Comparison of ENCODE assay signal across 28 mouse cellular contexts in the genomic region with DNA sequence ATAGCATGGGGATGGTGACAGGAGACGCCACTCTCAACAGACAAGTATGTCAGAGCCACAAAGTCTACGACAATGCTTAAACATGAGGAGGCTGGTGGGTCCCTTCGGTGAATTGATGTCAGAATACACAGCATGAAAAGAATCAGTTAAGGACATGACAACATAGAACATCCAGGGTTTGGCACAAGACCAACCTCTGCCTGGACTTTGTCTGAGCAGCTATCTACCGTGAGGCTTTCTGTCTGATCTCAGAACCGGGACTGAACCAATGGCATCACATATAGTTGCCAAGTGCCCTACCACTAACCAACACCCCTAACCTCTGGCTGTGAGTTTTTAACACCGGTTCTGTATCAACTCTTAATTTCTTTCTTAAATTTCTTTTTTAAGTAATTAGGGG. TPM values are rescaled to one million over a fixed set of nuclear protein-coding genes. Genes with fewer than 3 reads are reported as not detected.
DNase-seq lines count a peak whose midpoint lies in the region; ATAC-seq and TF ChIP-seq lines count a peak whose summit lies in the region.
"Had no signal": no experiment of that assay in that cellular context is flagged by ENCODE, and none has a peak within 500 bp of the region (broad histone marks: within the 10 kb centered on the region; RNA-seq: fewer than 3 reads in every experiment).

No protein-coding gene starts in this region.

- no peak overlapping the region for H3K4me2 ChIP-seq in intestine, embryonic 15.5 days (replicated peaks)
- H3K4me2 ChIP-seq in intestine, postnatal 0 days (replicated peaks; ENCODE audit: low read depth), result no peak overlapping the region
- H3K4me2 ChIP-seq in liver, postnatal 0 days (ENCODE audit: low read depth, low read length), result no peak overlapping the region
- no peak overlapping the region for H3K4me2 ChIP-seq in liver, embryonic 12.5 days
- H3K4me2 ChIP-seq in heart, embryonic 11.5 days, result no peak overlapping the region
- H3K4me2 ChIP-seq: hindbrain, embryonic 14.5 days; liver, embryonic 13.5 days; lung, embryonic 15.5 days; midbrain, embryonic 15.5 days; neural tube, embryonic 13.5 days had no signal

- TF ChIP-seq EP300 in liver, postnatal 0 days (IDR thresholded peaks at IDR 0.05; ENCODE audit: low read depth), result no peak

- no peak for TF ChIP-seq CTCF in intestine, postnatal 0 days (IDR thresholded peaks at IDR 0.05; ENCODE audit: low read depth)
- no peak for TF ChIP-seq CTCF in liver, postnatal 0 days (IDR thresholded peaks at IDR 0.05; ENCODE audit: low read depth)

- no peaks in the 10 kb centered on the region for H3K9me3 ChIP-seq in intestine, embryonic 15.5 days
- H3K9me3 ChIP-seq in intestine, postnatal 0 days (ENCODE audit: control insufficient read depth), result no peaks in the 10 kb centered on the region
- H3K9me3 ChIP-seq in liver, postnatal 0 days (ENCODE audit: low read length), result no peaks in the 10 kb centered on the region
- H3K9me3 ChIP-seq in liver, embryonic 12.5 days (replicated peaks), result no peaks in the 10 kb centered on the region
- H3K9me3 ChIP-seq in heart, embryonic 11.5 days (replicated peaks; ENCODE audit: control insufficient read depth, low read length), result no peaks in the 10 kb centered on the region
- H3K9me3 ChIP-seq: embryonic facial prominence, embryonic 10.5 days; limb, embryonic 10.5 days; liver, embryonic 13.5 days; lung, embryonic 15.5 days; megakaryocyte, embryonic 14.5 days; midbrain, embryonic 15.5 days; neural tube, embryonic 13.5 days had no signal

- H3K4me3 ChIP-seq in intestine, embryonic 15.5 days (replicated peaks), result no peak overlapping the region
- H3K4me3 ChIP-seq in intestine, postnatal 0 days (ENCODE audit: low read depth, low read length), result no peak overlapping the region
- no peak overlapping the region for H3K4me3 ChIP-seq in liver, postnatal 0 days (ENCODE audit: low read depth, low read length)
- H3K4me3 ChIP-seq in liver, embryonic 12.5 days, result no peak overlapping the region
- H3K4me3 ChIP-seq in heart, embryonic 11.5 days (ENCODE audit: low read depth, low read length), result no peak overlapping the region
- H3K4me3 ChIP-seq: embryonic facial prominence, embryonic 10.5 days; heart, adult 2 months; limb, embryonic 10.5 days; liver, embryonic 13.5 days; lung, embryonic 15.5 days; megakaryocyte, embryonic 14.5 days; midbrain, embryonic 15.5 days; myocyte; neural tube, embryonic 13.5 days had no signal

- WGBS in intestine, embryonic 15.5 days, result 80% methylated on average over 6 of the region's 6 CpGs
- whole genome bisulfite sequencing in intestine, postnatal 0 days, result 69% methylated on average over 6 of the region's 6 CpGs
- WGBS in liver, postnatal 0 days (ENCODE audit: insufficient replicate concordance), result 62% methylated on average over 6 of the region's 6 CpGs
- WGBS in liver, embryonic 12.5 days (ENCODE audit: insufficient replicate concordance), result 80% methylated on average over 6 of the region's 6 CpGs
- 79% methylated on average over 6 of the region's 6 CpGs for WGBS in heart, embryonic 11.5 days (ENCODE audit: insufficient replicate concordance)

- 0 out of 2 replicates have a peak, but pooled peaks have one; percentile 19 for ATAC-seq in intestine, embryonic 15.5 days
- ATAC-seq in intestine, postnatal 0 days, result no peak
- peak; percentile 86 for ATAC-seq in liver, postnatal 0 days
- no peak for ATAC-seq in liver, embryonic 12.5 days
- no peak for ATAC-seq in heart, embryonic 11.5 days (replicated peaks; ENCODE audit: insufficient number of reproducible peaks, low FRiP score, low TSS enrichment)
- ATAC-seq: CD4-positive, CD25-positive, alpha-beta regulatory T cell, adult 4 months; forebrain, embryonic 16.5 days; inflammation-experienced regulatory T-cells, adult 6 months; midbrain, embryonic 15.5 days had no signal

- H3K4me1 ChIP-seq in intestine, embryonic 15.5 days (replicated peaks), result peaks cover 5% of the 10 kb centered on the region; the same call in 1 of the 2 replicates
- H3K4me1 ChIP-seq in intestine, postnatal 0 days (replicated peaks; ENCODE audit: control insufficient read depth, insufficient read depth, low read length), result no peaks in the 10 kb centered on the region
- H3K4me1 ChIP-seq in liver, postnatal 0 days (ENCODE audit: insufficient read depth), result peaks cover 19% of the 10 kb centered on the region
- H3K4me1 ChIP-seq in liver, embryonic 12.5 days, result peaks cover 16% of the 10 kb centered on the region
- H3K4me1 ChIP-seq in heart, embryonic 11.5 days (ENCODE audit: control insufficient read depth, insufficient read depth, low read length), result 0 out of 2 replicates have a peak, but pooled peaks cover 5% of the 10 kb centered on the region
- H3K4me1 ChIP-seq: midbrain, embryonic 15.5 days had no signal

- H3K36me3 ChIP-seq in intestine, embryonic 15.5 days, result 0 out of 2 replicates have a peak, but pooled peaks cover 10% of the 10 kb centered on the region
- H3K36me3 ChIP-seq in intestine, postnatal 0 days (ENCODE audit: control insufficient read depth, insufficient read depth), result peaks cover 22% of the 10 kb centered on the region
- H3K36me3 ChIP-seq in liver, postnatal 0 days (replicated peaks; ENCODE audit: insufficient read depth, low read length), result peaks cover 14% of the 10 kb centered on the region
- peaks cover 8% of the 10 kb centered on the region; the same call in 1 of the 2 replicates for H3K36me3 ChIP-seq in liver, embryonic 12.5 days
- H3K36me3 ChIP-seq in heart, embryonic 11.5 days (ENCODE audit: control insufficient read depth, insufficient read depth, low read length), result no peaks in the 10 kb centered on the region

- peak; percentile 73 for DNase-seq in liver, postnatal 0 days
- peak; percentile 70 for DNase-seq in kidney, adult 9 months
- no peak for DNase-seq in right cerebral cortex, postnatal 36 days (ENCODE audit: low spot score in 2 of 2)
- DNase-seq: adrenal gland, postnatal 36 days; cerebellum, adult 9-11 months; gastrocnemius, postnatal 36 days; heart, adult 2 months; liver, embryonic 13.5 days; lung, postnatal 36 days; retina, postnatal 1 day; right cerebral cortex, postnatal 25 days; thymus, adult 18-20 months; thymus, postnatal 4 days had no signal

- H3K27ac ChIP-seq in intestine, embryonic 15.5 days, result no peak overlapping the region
- no peak overlapping the region for H3K27ac ChIP-seq in intestine, postnatal 0 days (ENCODE audit: low read depth, low read length)
- peak overlapping the region; percentile 71; the same call in 1 of the 2 replicates for H3K27ac ChIP-seq in liver, postnatal 0 days (ENCODE audit: low read depth)
- no peak overlapping the region for H3K27ac ChIP-seq in liver, embryonic 12.5 days
- H3K27ac ChIP-seq in heart, embryonic 11.5 days (ENCODE audit: low read depth, low read length), result no peak overlapping the region
- H3K27ac ChIP-seq: embryonic facial prominence, embryonic 10.5 days; heart, adult 2 months; hindbrain, embryonic 14.5 days; limb, embryonic 10.5 days; liver, embryonic 13.5 days; lung, embryonic 15.5 days; midbrain, embryonic 15.5 days; neural tube, embryonic 13.5 days had no signal

- H3K9ac ChIP-seq in intestine, embryonic 15.5 days, result no peak overlapping the region
- no peak overlapping the region for H3K9ac ChIP-seq in intestine, postnatal 0 days (ENCODE audit: low read depth, low read length)
- no peak overlapping the region for H3K9ac ChIP-seq in liver, postnatal 0 days (replicated peaks)
- no peak overlapping the region for H3K9ac ChIP-seq in liver, embryonic 12.5 days
- no peak overlapping the region for H3K9ac ChIP-seq in heart, embryonic 11.5 days (ENCODE audit: low read depth, low read length)
- H3K9ac ChIP-seq: hindbrain, embryonic 14.5 days; liver, embryonic 13.5 days; lung, embryonic 15.5 days; midbrain, embryonic 15.5 days; neural tube, embryonic 13.5 days had no signal

- H3K27me3 ChIP-seq in intestine, embryonic 15.5 days (replicated peaks), result no peaks in the 10 kb centered on the region
- H3K27me3 ChIP-seq in intestine, postnatal 0 days (replicated peaks; ENCODE audit: control insufficient read depth, insufficient read depth, low read length), result no peaks in the 10 kb centered on the region
- no peaks in the 10 kb centered on the region for H3K27me3 ChIP-seq in liver, postnatal 0 days (ENCODE audit: insufficient read depth, low read length)
- H3K27me3 ChIP-seq in liver, embryonic 12.5 days (replicated peaks), result no peaks in the 10 kb centered on the region
- no peaks in the 10 kb centered on the region for H3K27me3 ChIP-seq in heart, embryonic 11.5 days (ENCODE audit: control insufficient read depth, insufficient read depth, low read length)
- H3K27me3 ChIP-seq: liver, embryonic 13.5 days; lung, embryonic 15.5 days; midbrain, embryonic 15.5 days; neural tube, embryonic 13.5 days had no signal

RNA-seq across cellular contexts. Expression of gene Pgd, which starts 10.1 kb away (rescaled TPM):
- polyA plus RNA-seq in intestine, embryonic 15.5 days (2015; fragmentation: Nextera tagmentation; extraction: Ambion mirVana), result 195 and 210 TPM in 2 replicates
- 109 and 113 TPM in 2 replicates for polyA plus RNA-seq in intestine, postnatal 0 days (2015; fragmentation: Nextera tagmentation; extraction: Ambion mirVana)
- 43.4 and 49.9 TPM in 2 replicates for polyA plus RNA-seq in liver, postnatal 0 days (2015; fragmentation: Nextera tagmentation; extraction: Ambion mirVana)
- 88.5 and 91.3 TPM in 2 replicates for polyA plus RNA-seq in liver, embryonic 12.5 days (2016; fragmentation: Nextera tagmentation; extraction: Ambion mirVana)
- polyA plus RNA-seq in heart, embryonic 11.5 days (2014; fragmentation: Nextera tagmentation; extraction: Ambion mirVana), result 37.2 and 37.8 TPM in 2 replicates

RNA-seq across cellular contexts. Expression of gene Cenps, which starts 39.2 kb away (rescaled TPM):
- 21.0 and 23.8 TPM in 2 replicates for polyA plus RNA-seq in intestine, embryonic 15.5 days (2015; fragmentation: Nextera tagmentation; extraction: Ambion mirVana)
- 10.6 and 12.1 TPM in 2 replicates for polyA plus RNA-seq in intestine, postnatal 0 days (2015; fragmentation: Nextera tagmentation; extraction: Ambion mirVana)
- 8.4 and 8.7 TPM in 2 replicates for polyA plus RNA-seq in liver, postnatal 0 days (2015; fragmentation: Nextera tagmentation; extraction: Ambion mirVana)
- 23.2 and 25.9 TPM in 2 replicates for polyA plus RNA-seq in liver, embryonic 12.5 days (2016; fragmentation: Nextera tagmentation; extraction: Ambion mirVana)
- 30.1 and 33.3 TPM in 2 replicates for polyA plus RNA-seq in heart, embryonic 11.5 days (2014; fragmentation: Nextera tagmentation; extraction: Ambion mirVana)

RNA-seq across cellular contexts. Expression of gene Cort, which starts 50.1 kb away (rescaled TPM):
- not detected in 2 replicates for polyA plus RNA-seq in intestine, embryonic 15.5 days (2015; fragmentation: Nextera tagmentation; extraction: Ambion mirVana)
- polyA plus RNA-seq in intestine, postnatal 0 days (2015; fragmentation: Nextera tagmentation; extraction: Ambion mirVana), result not detected in 2 replicates
- not detected in 2 replicates for polyA plus RNA-seq in liver, postnatal 0 days (2015; fragmentation: Nextera tagmentation; extraction: Ambion mirVana)
- polyA plus RNA-seq in liver, embryonic 12.5 days (2016; fragmentation: Nextera tagmentation; extraction: Ambion mirVana), result 0.35 TPM in 1 of 2 replicates, not detected in the other
- polyA plus RNA-seq in heart, embryonic 11.5 days (2014; fragmentation: Nextera tagmentation; extraction: Ambion mirVana), result 0.24 and 0.46 TPM in 2 replicates
- polyA plus RNA-seq: CD4-positive, CD25-positive, alpha-beta regulatory T cell, adult 4 months; heart, adult 2 months; liver, embryonic 13.5 days; myocyte; neural tube, embryonic 13.5 days had no signal

Comparison
In these comparisons a context has a peak if more than half of its experiments do, and no peak if none do; other contexts are left out.
1. ATAC-seq: peak in intestine, embryonic 15.5 days (single experiment) and liver, postnatal 0 days (single experiment); none in intestine, postnatal 0 days (single experiment), liver, embryonic 12.5 days (single experiment) and heart, embryonic 11.5 days (single experiment).
2. DNase-seq: peak in liver, postnatal 0 days (single experiment) and kidney, adult 9 months (single experiment); none in right cerebral cortex, postnatal 36 days (0 of 2).